In the genomic region with DNA sequence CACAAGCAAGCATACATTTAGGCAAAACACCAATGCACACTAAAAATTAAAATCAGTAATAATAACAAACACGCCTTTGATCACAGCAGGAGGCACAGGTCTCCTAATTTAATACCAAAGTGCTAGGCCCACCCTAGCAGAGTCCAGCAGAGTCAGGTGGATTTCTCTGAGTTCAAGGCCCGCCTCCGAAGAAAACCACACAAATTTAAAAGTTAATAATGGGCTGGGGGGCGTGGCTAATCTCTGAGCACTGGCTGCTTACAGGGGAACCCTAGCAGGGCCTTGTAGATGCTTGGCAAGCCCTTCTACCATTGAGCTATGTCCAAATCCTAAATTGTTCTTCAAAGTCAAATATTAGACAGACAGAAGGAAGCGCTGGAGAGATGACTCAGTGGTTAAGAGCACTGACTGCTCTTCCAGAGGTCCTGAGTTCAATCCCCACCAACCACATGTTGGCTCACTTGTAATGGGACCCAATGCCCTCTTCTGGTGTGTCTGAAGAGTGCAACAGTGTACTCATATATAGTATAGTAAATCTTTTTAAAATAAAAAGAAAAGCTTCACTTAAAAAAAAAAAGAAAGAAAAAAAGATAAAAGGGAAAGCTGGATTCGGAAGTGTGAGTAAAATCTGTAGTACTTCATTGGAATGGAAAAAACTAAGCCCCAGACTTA, we compare ENCODE assay signal across 8 mouse cellular contexts. TPM values are rescaled to one million over a fixed set of nuclear protein-coding genes. Genes with fewer than 3 reads are reported as not detected.
DNase-seq lines count a peak whose midpoint lies in the region; ATAC-seq and TF ChIP-seq lines count a peak whose summit lies in the region.

No protein-coding gene starts in this region.

- peak overlapping the region; percentile 73; the same call in 1 of the 2 replicates for H3K9ac ChIP-seq in lung, embryonic 15.5 days
- peak overlapping the region; percentile 88; the same call in 1 of the 2 replicates for H3K9ac ChIP-seq in hindbrain, postnatal 0 days (replicated peaks; ENCODE audit: low read length)

- peak overlapping the region; percentile 63 for H3K4me3 ChIP-seq in lung, embryonic 15.5 days
- 0 out of 2 replicates have a peak overlapping the region, but pooled peaks have one; percentile 69 for H3K4me3 ChIP-seq in hindbrain, postnatal 0 days (ENCODE audit: low read length)
- peak overlapping the region; percentile 64 for H3K4me3 ChIP-seq in midbrain, embryonic 10.5 days

- peaks cover 16% of the 10 kb centered on the region for H3K4me1 ChIP-seq in lung, embryonic 15.5 days
- H3K4me1 ChIP-seq in hindbrain, postnatal 0 days (ENCODE audit: insufficient read depth, low read length): peaks cover 5% of the 10 kb centered on the region; the same call in 1 of the 2 replicates
- H3K4me1 ChIP-seq in midbrain, embryonic 10.5 days: peaks cover 19% of the 10 kb centered on the region

- no peak for TF ChIP-seq CTCF in hindbrain, postnatal 0 days (IDR thresholded peaks at IDR 0.05; ENCODE audit: low read depth)

- H3K27ac ChIP-seq in lung, embryonic 15.5 days: peak overlapping the region; percentile 98
- H3K27ac ChIP-seq in hindbrain, postnatal 0 days: peak overlapping the region; percentile 98
- H3K27ac ChIP-seq in midbrain, embryonic 10.5 days (replicated peaks): peak overlapping the region; percentile 97

- H3K27me3 ChIP-seq in lung, embryonic 15.5 days: no peaks in the 10 kb centered on the region
- no peaks in the 10 kb centered on the region for H3K27me3 ChIP-seq in hindbrain, postnatal 0 days (ENCODE audit: insufficient read depth, low read length)
- no peaks in the 10 kb centered on the region for H3K27me3 ChIP-seq in midbrain, embryonic 10.5 days (ENCODE audit: low read depth, poor library complexity, severe bottlenecking)

- H3K9me3 ChIP-seq in lung, embryonic 15.5 days: no peaks in the 10 kb centered on the region
- no peaks in the 10 kb centered on the region for H3K9me3 ChIP-seq in hindbrain, postnatal 0 days (ENCODE audit: low read length)
- no peaks in the 10 kb centered on the region for H3K9me3 ChIP-seq in midbrain, embryonic 10.5 days (replicated peaks)

- WGBS in lung, embryonic 15.5 days: 73% methylated on average over 6 of the region's 6 CpGs
- WGBS in hindbrain, postnatal 0 days: 78% methylated on average over 6 of the region's 6 CpGs
- 81% methylated on average over 6 of the region's 6 CpGs for WGBS in midbrain, embryonic 10.5 days

- no peak for DNase-seq in lung, postnatal 25 days (ENCODE audit: low spot score)
- DNase-seq in c-Kit-positive CD71-positive TER-119-negative erythroid progenitor cells, embryonic 14.5 days (ENCODE audit: low read depth): peak; percentile 59
- no peak for DNase-seq in hindbrain, postnatal 0 days (ENCODE audit: low spot score)
- no peak for DNase-seq in midbrain, embryonic 10.5 days (ENCODE audit: low spot score)
- DNase-seq in frontal cortex, postnatal 14 days (ENCODE audit: low spot score in 2 of 2): no peak
- DNase-seq in gastrocnemius, postnatal 14 days: no peak
- DNase-seq in natural killer cell, adult 2 months (ENCODE audit: low spot score in 2 of 2): no peak

- peaks cover 39% of the 10 kb centered on the region for H3K36me3 ChIP-seq in lung, embryonic 15.5 days
- H3K36me3 ChIP-seq in hindbrain, postnatal 0 days (ENCODE audit: insufficient read depth, low read length): peaks cover 27% of the 10 kb centered on the region
- H3K36me3 ChIP-seq in midbrain, embryonic 10.5 days: peaks cover 80% of the 10 kb centered on the region

- no peak for ATAC-seq in lung, embryonic 15.5 days (ENCODE audit: borderline replicate concordance, extremely low read depth, low FRiP score, low TSS enrichment)
- ATAC-seq in hindbrain, postnatal 0 days: no peak

- H3K4me2 ChIP-seq in lung, embryonic 15.5 days: peak overlapping the region; percentile 63
- peak overlapping the region; percentile 63 for H3K4me2 ChIP-seq in hindbrain, postnatal 0 days (ENCODE audit: low read depth, low read length)

- intact Hi-C loops in gastrocnemius, postnatal 14 days (cut with DNase I; ENCODE audit: low total_unique reads): loop anchor here (5.0 kb wide), 1 partner anchor 44 kb away; no protein-coding TSS in a partner anchor

RNA-seq across cellular contexts. Expression of a gene that starts 0.9 kb away (rescaled TPM):
- 9.9 and 11.2 TPM in 2 replicates for polyA plus RNA-seq in lung, embryonic 15.5 days (2015; fragmentation: Nextera tagmentation; extraction: Ambion mirVana)
- 8.6 and 9.2 TPM in 2 replicates for total RNA-seq in hindbrain, postnatal 0 days (2014; rRNA removed)
- polyA plus RNA-seq in hindbrain, postnatal 0 days (2015; fragmentation: Nextera tagmentation; extraction: Ambion mirVana): 2.6 and 2.9 TPM in 2 replicates
- 10.6 and 11.3 TPM in 2 replicates for polyA plus RNA-seq in midbrain, embryonic 10.5 days (2016; fragmentation: Nextera tagmentation; extraction: Ambion mirVana)
- total RNA-seq in gastrocnemius, postnatal 14 days (2021): 1 to 10 TPM; 7.3 to 8.1 TPM

RNA-seq across cellular contexts. Expression of a gene that starts 9.9 kb away (rescaled TPM):
- 111 and 115 TPM in 2 replicates for polyA plus RNA-seq in lung, embryonic 15.5 days (2015; fragmentation: Nextera tagmentation; extraction: Ambion mirVana)
- 60.4 and 62.4 TPM in 2 replicates for total RNA-seq in hindbrain, postnatal 0 days (2014; rRNA removed)
- 54.0 and 56.4 TPM in 2 replicates for polyA plus RNA-seq in hindbrain, postnatal 0 days (2015; fragmentation: Nextera tagmentation; extraction: Ambion mirVana)
- polyA plus RNA-seq in midbrain, embryonic 10.5 days (2016; fragmentation: Nextera tagmentation; extraction: Ambion mirVana): 92.5 and 92.7 TPM in 2 replicates
- 10 to 100 TPM; 18.8 to 24.5 TPM for total RNA-seq in gastrocnemius, postnatal 14 days (2021)

RNA-seq across cellular contexts. Expression of a gene that starts 13.4 kb away (rescaled TPM):
- 10.7 and 11.6 TPM in 2 replicates for polyA plus RNA-seq in lung, embryonic 15.5 days (2015; fragmentation: Nextera tagmentation; extraction: Ambion mirVana)
- total RNA-seq in hindbrain, postnatal 0 days (2014; rRNA removed): 347 and 357 TPM in 2 replicates
- 446 and 473 TPM in 2 replicates for polyA plus RNA-seq in hindbrain, postnatal 0 days (2015; fragmentation: Nextera tagmentation; extraction: Ambion mirVana)
- polyA plus RNA-seq in midbrain, embryonic 10.5 days (2016; fragmentation: Nextera tagmentation; extraction: Ambion mirVana): 41.1 and 72.9 TPM in 2 replicates
- 10 to 100 TPM; 41.2 to 43.5 TPM for total RNA-seq in gastrocnemius, postnatal 14 days (2021)

RNA-seq across cellular contexts. Expression of a gene that starts 22.8 kb away (rescaled TPM):
- polyA plus RNA-seq in lung, embryonic 15.5 days (2015; fragmentation: Nextera tagmentation; extraction: Ambion mirVana): 0.32 and 0.60 TPM in 2 replicates
- total RNA-seq in hindbrain, postnatal 0 days (2014; rRNA removed): 0.14 and 1.4 TPM in 2 replicates
- polyA plus RNA-seq in hindbrain, postnatal 0 days (2015; fragmentation: Nextera tagmentation; extraction: Ambion mirVana): 0.49 and 0.61 TPM in 2 replicates
- 0.24 and 0.25 TPM in 2 replicates for polyA plus RNA-seq in midbrain, embryonic 10.5 days (2016; fragmentation: Nextera tagmentation; extraction: Ambion mirVana)
- total RNA-seq in gastrocnemius, postnatal 14 days (2021): under 1 TPM in 1 of 2 experiments, not detected in 1; 0.16 TPM

RNA-seq across cellular contexts. Expression of a gene that starts 32.4 kb away (rescaled TPM):
- polyA plus RNA-seq in lung, embryonic 15.5 days (2015; fragmentation: Nextera tagmentation; extraction: Ambion mirVana): 4.0 and 4.1 TPM in 2 replicates
- total RNA-seq in hindbrain, postnatal 0 days (2014; rRNA removed): not detected in 2 replicates
- polyA plus RNA-seq in hindbrain, postnatal 0 days (2015; fragmentation: Nextera tagmentation; extraction: Ambion mirVana): 0.24 TPM in 1 of 2 replicates, not detected in the other
- 0.09 and 0.32 TPM in 2 replicates for polyA plus RNA-seq in midbrain, embryonic 10.5 days (2016; fragmentation: Nextera tagmentation; extraction: Ambion mirVana)
- not detected for total RNA-seq in gastrocnemius, postnatal 14 days (2021)
